Mouse (Mus musculus): ENCODE data around the gene Olfr52. TPM values are rescaled to one million over a fixed set of nuclear protein-coding genes. Genes with fewer than 3 reads are reported as not detected.
"Not testable (repeated sequence)": the region's sequence is repeated elsewhere in the genome, so short reads cannot be mapped to it uniquely, and the experiment has no call there.

Olfr52 gene
- not detected in 2 replicates for polyA plus RNA-seq (2014; fragmentation: Nextera tagmentation; extraction: Ambion mirVana)

DNA sequence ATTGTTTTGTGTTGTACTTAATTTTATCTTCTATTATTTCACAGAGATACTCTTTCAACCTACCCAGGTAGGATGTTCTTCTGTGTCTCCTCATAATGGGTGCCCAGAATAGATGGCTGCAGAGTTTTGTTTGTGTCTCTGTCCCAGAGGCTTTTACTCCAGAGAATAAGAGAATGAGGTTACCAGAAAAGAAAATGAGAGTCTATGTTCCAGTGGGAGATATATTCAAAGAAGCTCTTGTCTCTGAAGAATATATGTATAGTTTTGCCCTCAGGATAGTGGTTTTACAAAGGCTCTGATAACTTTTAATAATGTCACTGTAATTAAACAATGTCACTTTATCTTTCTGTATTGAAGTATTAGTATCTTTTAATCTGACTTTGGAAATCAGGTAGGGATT lies at the start of gene Olfr52:
TSS of gene Olfr52 (minus strand) at position 101 of the 400 bp plus-strand sequence.
- DNase-seq (ENCODE audit: low spot score) (no peak), ATAC-seq (ENCODE audit: low read depth) (no peak)
- H3K9me3 ChIP-seq (ENCODE audit: control insufficient read depth, low read length): no peaks in the 10 kb centered on the region
- no peak within 1 kb of the TSS for H3K4me3 ChIP-seq (ENCODE audit: low read depth, low read length)
- H3K36me3 ChIP-seq (ENCODE audit: control insufficient read depth, insufficient read depth, low read length): no peaks in the 10 kb centered on the region
- no peaks in the 10 kb centered on the region for H3K27me3 ChIP-seq (replicated peaks; ENCODE audit: control insufficient read depth, insufficient read depth, low read length)
- H3K4me1 ChIP-seq (ENCODE audit: control insufficient read depth, insufficient read depth, low read length): no peaks in the 10 kb centered on the region
- no peak within 1 kb of the TSS for H3K27ac ChIP-seq (replicated peaks; ENCODE audit: low read depth, low read length)
- no peak within 1 kb of the TSS for H3K9ac ChIP-seq (ENCODE audit: low read depth, low read length)
- no peak within 1 kb of the TSS for H3K4me2 ChIP-seq (ENCODE audit: low read depth, low read length)

DNA sequence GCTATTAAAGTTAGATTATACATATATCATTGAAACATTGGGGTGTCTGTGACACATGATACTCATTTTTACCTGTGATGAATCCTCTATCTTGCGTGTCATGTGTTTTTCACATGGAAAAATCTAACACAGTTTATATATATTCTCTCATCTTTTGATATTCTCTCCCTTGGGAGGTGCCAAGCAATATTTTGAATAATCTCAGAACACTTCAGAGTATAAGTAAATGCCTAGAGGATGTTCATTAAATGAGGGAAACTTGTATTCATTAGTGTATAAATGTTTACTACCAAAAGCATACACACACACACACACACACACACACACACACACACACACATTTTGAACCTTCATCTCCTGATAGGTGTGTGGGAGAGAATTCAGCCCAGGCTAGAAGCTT lies 45.8 kb upstream of the Olfr52 start, which contains the start of gene Olfr1047:
TSS of gene Olfr1047 (minus strand) at position 101 of the 400 bp plus-strand sequence.
- no peak for ATAC-seq (ENCODE audit: low read depth)
- Histone ChIP-seq H3K27ac (replicated peaks; ENCODE audit: low read depth, low read length) (no peak within 1 kb of the TSS), H3K4me3 (ENCODE audit: low read depth, low read length) (no peak within 1 kb of the TSS), H3K9me3 (ENCODE audit: control insufficient read depth, low read length) (no peaks in the 10 kb centered on the region), H3K4me2 (ENCODE audit: low read depth, low read length) (no peak within 1 kb of the TSS), H3K36me3 (ENCODE audit: control insufficient read depth, insufficient read depth, low read length) (no peaks in the 10 kb centered on the region), H3K9ac (ENCODE audit: low read depth, low read length) (no peak within 1 kb of the TSS), H3K27me3 (replicated peaks; ENCODE audit: control insufficient read depth, insufficient read depth, low read length) (no peaks in the 10 kb centered on the region), H3K4me1 (ENCODE audit: control insufficient read depth, insufficient read depth, low read length) (no peaks in the 10 kb centered on the region)
- 94% methylated on average over 1 of the region's 1 CpGs for WGBS
- DNase-seq (ENCODE audit: low spot score): no peak

DNA sequence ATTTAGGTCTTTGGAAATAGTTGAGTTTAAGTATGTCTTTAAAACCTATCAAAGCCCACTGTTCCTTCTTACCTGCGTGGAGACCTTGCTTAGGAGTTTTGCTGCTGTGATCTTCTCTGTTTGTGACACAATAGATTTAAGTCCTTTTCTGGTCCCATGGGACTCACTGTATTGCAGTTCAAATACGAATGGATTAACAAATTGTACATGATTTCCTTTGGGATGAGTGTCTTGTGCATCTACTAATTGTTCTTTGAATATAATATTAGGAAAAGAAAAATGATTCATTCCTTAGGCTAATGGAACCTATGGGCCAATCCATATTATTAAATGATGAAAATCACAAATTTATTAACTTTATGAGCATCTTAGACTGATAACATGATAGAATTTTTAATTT lies 33.7 kb upstream of the Olfr52 start, which contains the start of gene Olfr1046:
TSS of gene Olfr1046 (minus strand) at position 101 of the 400 bp plus-strand sequence.
- Histone ChIP-seq H3K27me3 (replicated peaks; ENCODE audit: control insufficient read depth, insufficient read depth, low read length) (no peaks in the 10 kb centered on the region), H3K4me3 (ENCODE audit: low read depth, low read length) (no peak within 1 kb of the TSS), H3K27ac (replicated peaks; ENCODE audit: low read depth, low read length) (no peak within 1 kb of the TSS), H3K36me3 (ENCODE audit: control insufficient read depth, insufficient read depth, low read length) (no peaks in the 10 kb centered on the region), H3K4me1 (ENCODE audit: control insufficient read depth, insufficient read depth, low read length) (no peaks in the 10 kb centered on the region), H3K9me3 (ENCODE audit: control insufficient read depth, low read length) (no peaks in the 10 kb centered on the region), H3K4me2 (ENCODE audit: low read depth, low read length) (no peak within 1 kb of the TSS), H3K9ac (ENCODE audit: low read depth, low read length) (no peak within 1 kb of the TSS)
- DNase-seq (ENCODE audit: low spot score) (no peak), ATAC-seq (ENCODE audit: low read depth) (no peak)
- 63% methylated on average over 2 of the region's 2 CpGs for WGBS

DNA sequence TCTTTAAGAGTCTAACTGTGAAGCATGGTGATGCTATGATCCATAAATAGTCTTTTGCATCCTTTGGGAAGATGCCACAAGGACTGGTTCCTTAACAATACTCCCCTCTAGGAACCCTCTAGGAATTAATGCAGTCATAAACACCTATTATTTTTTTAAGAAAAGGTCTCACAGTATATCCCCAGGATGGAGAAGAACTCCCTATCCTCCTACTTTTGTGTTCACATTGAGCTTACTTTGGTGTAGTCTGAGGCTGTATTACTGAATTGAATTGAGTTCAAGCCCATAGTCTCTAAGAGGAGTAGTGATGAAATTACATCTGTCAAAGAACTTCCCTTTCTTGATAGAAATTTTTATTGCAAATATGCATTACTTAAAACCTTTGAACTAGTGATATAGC lies 17.4 kb upstream of the Olfr52 start, which contains the start of gene Olfr1045:
TSS of gene Olfr1045 (minus strand) at position 101 of the 400 bp plus-strand sequence.
- Histone ChIP-seq H3K4me2 (ENCODE audit: low read depth, low read length) (no peak within 1 kb of the TSS), H3K27me3 (replicated peaks; ENCODE audit: control insufficient read depth, insufficient read depth, low read length) (no peaks in the 10 kb centered on the region), H3K36me3 (ENCODE audit: control insufficient read depth, insufficient read depth, low read length) (no peaks in the 10 kb centered on the region), H3K4me1 (ENCODE audit: control insufficient read depth, insufficient read depth, low read length) (no peaks in the 10 kb centered on the region), H3K27ac (replicated peaks; ENCODE audit: low read depth, low read length) (no peak within 1 kb of the TSS), H3K4me3 (ENCODE audit: low read depth, low read length) (no peak within 1 kb of the TSS), H3K9me3 (ENCODE audit: control insufficient read depth, low read length) (no peaks in the 10 kb centered on the region), H3K9ac (ENCODE audit: low read depth, low read length) (no peak within 1 kb of the TSS)
- no peak for DNase-seq (ENCODE audit: low spot score)
- ATAC-seq (ENCODE audit: low read depth): no peak

- DNase-seq (ENCODE audit: low spot score) (no peak), ATAC-seq (ENCODE audit: low read depth) (no peak)
- 24% methylated on average over 1 of the region's 1 CpGs for WGBS
- Histone ChIP-seq H3K4me1 (ENCODE audit: control insufficient read depth, insufficient read depth, low read length) (no peaks in the 10 kb centered on the region), H3K36me3 (ENCODE audit: control insufficient read depth, insufficient read depth, low read length) (no peaks in the 10 kb centered on the region), H3K9ac (ENCODE audit: low read depth, low read length) (no peak overlapping the region), H3K27me3 (replicated peaks; ENCODE audit: control insufficient read depth, insufficient read depth, low read length) (no peaks in the 10 kb centered on the region), H3K27ac (replicated peaks; ENCODE audit: low read depth, low read length) (no peak overlapping the region), H3K4me3 (ENCODE audit: low read depth, low read length) (no peak overlapping the region), H3K9me3 (ENCODE audit: control insufficient read depth, low read length) (no peaks in the 10 kb centered on the region), H3K4me2 (ENCODE audit: low read depth, low read length) (no peak overlapping the region)
These were observed 10.4 kb upstream of the Olfr52 start for GRCm38 (mm10) chr2:86195863-86196262.

GRCm38 (mm10) chr2:86179950-86180349 lies 5.5 kb downstream of the Olfr52 start:
- DNase-seq (ENCODE audit: low spot score) (no peak), ATAC-seq (ENCODE audit: low read depth) (no peak)
- Histone ChIP-seq H3K4me2 (ENCODE audit: low read depth, low read length) (no peak overlapping the region), H3K4me1 (ENCODE audit: control insufficient read depth, insufficient read depth, low read length) (no peaks in the 10 kb centered on the region), H3K9ac (ENCODE audit: low read depth, low read length) (no peak overlapping the region), H3K4me3 (ENCODE audit: low read depth, low read length) (no peak overlapping the region), H3K27me3 (replicated peaks; ENCODE audit: control insufficient read depth, insufficient read depth, low read length) (no peaks in the 10 kb centered on the region), H3K9me3 (ENCODE audit: control insufficient read depth, low read length) (no peaks in the 10 kb centered on the region), H3K27ac (replicated peaks; ENCODE audit: low read depth, low read length) (no peak overlapping the region), H3K36me3 (ENCODE audit: control insufficient read depth, insufficient read depth, low read length) (no peaks in the 10 kb centered on the region)
- 75% methylated on average over 3 of the region's 3 CpGs for WGBS

- no peak within 1 kb of the TSS for H3K27ac ChIP-seq (replicated peaks; ENCODE audit: low read depth, low read length)
- DNase-seq (ENCODE audit: low spot score) (no peak), ATAC-seq (ENCODE audit: low read depth) (no peak)
- H3K9me3 ChIP-seq (ENCODE audit: control insufficient read depth, low read length): no peaks in the 10 kb centered on the region
- H3K27me3 ChIP-seq (replicated peaks; ENCODE audit: control insufficient read depth, insufficient read depth, low read length): no peaks in the 10 kb centered on the region
- H3K4me3 ChIP-seq (ENCODE audit: low read depth, low read length): no peak within 1 kb of the TSS
- H3K4me1 ChIP-seq (ENCODE audit: control insufficient read depth, insufficient read depth, low read length): no peaks in the 10 kb centered on the region
- H3K4me2 ChIP-seq (ENCODE audit: low read depth, low read length): no peak within 1 kb of the TSS
- no peak within 1 kb of the TSS for H3K9ac ChIP-seq (ENCODE audit: low read depth, low read length)
- H3K36me3 ChIP-seq (ENCODE audit: control insufficient read depth, insufficient read depth, low read length): no peaks in the 10 kb centered on the region
These were observed 7.8 kb downstream of the Olfr52 start, which contains the start of gene Olfr1044 for GRCm38 (mm10) chr2:86177720-86178119. TSS of gene Olfr1044 (minus strand) at chr2:86177820.

DNA sequence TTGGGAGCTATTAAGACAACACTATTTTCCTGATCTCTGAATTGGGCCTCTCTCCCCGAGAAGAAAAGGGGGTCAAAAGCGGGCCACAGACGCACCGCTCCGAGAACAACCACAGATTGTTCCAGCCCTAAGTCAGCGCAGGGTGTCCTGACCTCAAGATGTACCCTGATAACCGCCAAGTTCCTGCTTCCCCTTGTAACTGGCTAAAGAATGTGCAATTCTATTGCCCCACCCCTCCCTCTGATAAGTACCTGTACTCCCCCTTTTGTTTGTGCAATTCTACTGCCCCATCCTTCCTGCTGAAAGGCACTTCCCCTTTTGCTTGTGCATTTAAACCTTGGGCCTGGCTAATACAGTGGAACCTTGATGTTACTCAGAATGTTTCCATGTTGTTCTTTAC lies 10.1 kb downstream of the Olfr52 start:
- ATAC-seq (ENCODE audit: low read depth); H3K36me3 ChIP-seq (ENCODE audit: control insufficient read depth, insufficient read depth, low read length): not testable (repeated sequence)

DNA sequence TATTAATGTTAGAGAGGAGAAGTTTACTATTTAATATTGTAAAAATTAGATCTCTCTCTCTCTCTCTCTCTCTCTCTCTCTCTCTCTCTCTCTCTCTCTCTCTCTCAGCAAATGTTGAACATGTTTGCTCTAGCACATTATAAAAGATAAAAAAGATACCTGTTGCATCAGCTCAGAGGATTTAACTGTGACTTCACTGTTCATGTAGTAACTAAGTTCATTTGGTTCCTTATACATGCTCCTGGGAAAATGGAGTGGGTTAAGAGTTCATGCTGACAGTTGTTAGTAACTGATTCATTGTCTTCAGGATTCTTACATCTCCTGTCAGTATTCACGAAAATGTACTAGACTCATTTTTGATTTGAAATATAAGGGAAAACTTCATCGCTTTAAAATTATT lies 18.1 kb downstream of the Olfr52 start, which contains the start of gene Olfr1043:
TSS of gene Olfr1043 (minus strand) at position 101 of the 400 bp plus-strand sequence.
- no peak within 1 kb of the TSS for H3K27ac ChIP-seq (replicated peaks; ENCODE audit: low read depth, low read length)
- H3K4me2 ChIP-seq (ENCODE audit: low read depth, low read length): no peak within 1 kb of the TSS
- no peak for DNase-seq (ENCODE audit: low spot score)
- ATAC-seq (ENCODE audit: low read depth): no peak
- H3K36me3 ChIP-seq (ENCODE audit: control insufficient read depth, insufficient read depth, low read length): no peaks in the 10 kb centered on the region
- H3K4me3 ChIP-seq (ENCODE audit: low read depth, low read length): no peak within 1 kb of the TSS
- H3K4me1 ChIP-seq (ENCODE audit: control insufficient read depth, insufficient read depth, low read length): no peaks in the 10 kb centered on the region
- no peak within 1 kb of the TSS for H3K9ac ChIP-seq (ENCODE audit: low read depth, low read length)
- 84% methylated on average over 2 of the region's 2 CpGs for WGBS
- no peaks in the 10 kb centered on the region for H3K27me3 ChIP-seq (replicated peaks; ENCODE audit: control insufficient read depth, insufficient read depth, low read length)
- H3K9me3 ChIP-seq (ENCODE audit: control insufficient read depth, low read length): no peaks in the 10 kb centered on the region

More for the DNA sequence above, 10.1 kb downstream of the Olfr52 start:
- not testable (repeated sequence) for H3K4me3 ChIP-seq (ENCODE audit: low read depth, low read length); H3K4me1 ChIP-seq (ENCODE audit: control insufficient read depth, insufficient read depth, low read length); DNase-seq (ENCODE audit: low spot score); H3K27ac ChIP-seq (replicated peaks; ENCODE audit: low read depth, low read length); H3K4me2 ChIP-seq (ENCODE audit: low read depth, low read length); H3K9ac ChIP-seq (ENCODE audit: low read depth, low read length); H3K27me3 ChIP-seq (replicated peaks; ENCODE audit: control insufficient read depth, insufficient read depth, low read length); H3K9me3 ChIP-seq (ENCODE audit: control insufficient read depth, low read length)
- WGBS: 72% methylated on average over 7 of the region's 7 CpGs

Measured in embryonic facial prominence, embryonic 14.5 days (tissue).